Mouse (Mus musculus): Measurements from ENCODE around the gene Adgrl3.

The Adgrl3 gene

DNA sequence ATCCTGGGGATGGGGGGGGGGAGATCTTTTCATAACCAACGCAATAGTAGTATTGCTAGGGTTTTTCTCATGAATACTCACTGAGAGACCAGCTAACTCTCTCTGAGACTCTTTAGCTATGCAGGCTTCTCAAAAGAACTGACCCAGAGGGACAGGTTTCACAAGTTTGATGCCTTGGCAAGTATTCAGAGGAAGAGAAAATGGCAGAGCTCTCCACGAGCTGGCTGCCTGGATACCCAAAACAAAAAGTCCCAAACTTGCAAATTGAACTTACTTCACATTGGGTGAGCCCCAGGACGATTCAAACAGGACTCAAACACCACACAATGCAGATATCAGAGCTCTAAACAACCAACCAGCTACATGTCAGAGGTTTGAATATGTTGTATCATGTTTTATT is 563.5 kb downstream of the Adgrl3 start:
- no peak for DNase-seq

DNA sequence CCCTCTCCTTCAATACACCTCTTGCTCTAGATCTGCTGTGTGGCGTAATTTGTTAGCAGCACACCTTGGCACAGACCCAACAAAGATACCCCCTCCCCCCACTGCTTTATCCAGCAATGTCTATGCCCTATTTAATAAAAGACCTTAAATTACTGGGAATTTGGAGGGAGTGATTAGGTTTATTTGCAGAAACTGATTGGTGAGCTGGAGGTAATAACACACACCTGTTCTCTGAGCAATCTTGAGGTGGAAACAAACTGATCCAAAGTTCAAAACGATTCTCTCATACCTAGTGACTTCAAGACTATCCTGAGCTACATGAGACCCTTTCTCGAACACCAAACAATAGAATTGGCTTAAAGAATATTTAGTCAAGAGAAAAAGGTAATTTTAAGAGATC is 565.0 kb downstream of the Adgrl3 start:
- DNase-seq = no peak

DNA sequence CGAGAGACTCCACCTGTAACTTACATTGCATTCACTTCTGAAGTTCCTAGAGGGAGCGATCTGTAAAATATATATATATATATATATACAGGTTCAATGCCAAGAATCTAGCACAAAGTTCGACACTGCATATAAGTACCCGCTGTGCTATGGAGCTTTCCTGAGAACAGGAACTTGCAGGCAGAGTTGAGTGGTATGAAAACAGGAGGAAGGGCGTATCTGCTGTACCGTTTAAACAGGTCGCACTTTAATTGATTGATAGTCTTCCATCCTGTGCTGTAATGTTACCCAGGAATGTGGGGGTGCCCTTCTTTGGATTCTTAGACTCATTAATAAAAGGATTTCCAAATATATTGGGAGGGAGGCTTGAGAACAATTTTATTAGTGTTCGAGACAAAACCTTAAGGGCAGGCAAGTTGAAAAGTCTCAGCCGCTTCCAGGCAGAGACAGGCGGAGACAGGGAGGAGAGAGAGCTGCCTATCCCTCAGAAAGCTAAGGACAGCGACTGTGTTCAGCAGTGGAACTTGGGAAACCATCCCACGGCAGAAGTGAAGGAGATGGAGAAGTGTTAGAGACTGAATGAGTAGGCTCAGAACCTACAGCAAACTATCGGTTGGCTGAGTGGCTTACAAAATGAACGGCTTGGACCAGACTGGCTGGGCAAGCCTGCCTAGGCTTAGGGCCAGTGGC is 570.2 kb downstream of the Adgrl3 start:
- DNase-seq = no peak

DNA sequence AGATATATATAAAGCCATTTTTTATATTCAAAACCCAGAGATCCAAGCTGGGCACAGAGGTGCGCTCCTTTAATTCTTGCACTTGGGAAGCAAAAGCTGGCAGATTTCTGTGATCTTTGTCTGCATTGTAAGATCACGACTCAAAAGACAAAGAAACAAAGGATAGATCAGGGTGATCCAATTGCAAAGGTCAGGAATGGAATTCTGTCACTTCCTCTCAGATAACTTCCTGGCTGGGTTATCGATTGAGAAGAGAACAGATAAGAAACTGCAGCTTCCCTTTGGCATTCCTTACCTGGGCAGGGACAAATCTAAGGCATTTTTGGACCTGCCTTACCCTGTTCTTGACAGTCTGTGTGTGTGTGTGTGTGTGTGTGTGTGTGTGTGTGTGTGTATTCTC is 571.5 kb downstream of the Adgrl3 start:
- no peak for DNase-seq

DNA sequence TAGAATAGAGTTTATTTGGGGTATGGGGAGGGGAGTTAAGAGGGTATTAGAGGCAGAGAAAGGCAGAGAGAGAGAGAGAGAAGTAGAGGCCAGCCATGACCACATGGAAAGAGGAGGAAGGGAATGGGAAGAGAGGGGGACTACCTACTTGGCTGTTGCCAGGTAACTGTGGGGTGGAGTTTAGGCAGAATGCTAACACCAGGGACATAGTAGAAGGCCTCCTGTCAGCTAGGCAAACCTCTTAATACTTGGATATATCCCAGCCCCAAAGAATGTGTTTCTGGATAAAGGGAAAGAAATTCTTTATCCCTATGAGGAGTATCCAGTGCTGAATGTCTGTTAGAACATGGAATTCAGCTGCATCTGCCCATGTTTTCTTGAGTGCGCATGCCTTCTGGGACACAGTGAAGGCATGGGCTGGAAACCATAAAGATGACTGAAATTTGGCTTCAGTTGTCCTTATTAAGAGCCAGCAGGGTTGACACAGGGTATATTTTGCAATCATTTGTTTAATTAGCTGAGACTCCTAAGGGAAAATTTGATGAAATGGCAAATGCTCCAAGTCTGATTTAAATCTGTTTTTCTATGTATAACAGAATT is 573.6 kb downstream of the Adgrl3 start:
- DNase-seq = no peak

DNA sequence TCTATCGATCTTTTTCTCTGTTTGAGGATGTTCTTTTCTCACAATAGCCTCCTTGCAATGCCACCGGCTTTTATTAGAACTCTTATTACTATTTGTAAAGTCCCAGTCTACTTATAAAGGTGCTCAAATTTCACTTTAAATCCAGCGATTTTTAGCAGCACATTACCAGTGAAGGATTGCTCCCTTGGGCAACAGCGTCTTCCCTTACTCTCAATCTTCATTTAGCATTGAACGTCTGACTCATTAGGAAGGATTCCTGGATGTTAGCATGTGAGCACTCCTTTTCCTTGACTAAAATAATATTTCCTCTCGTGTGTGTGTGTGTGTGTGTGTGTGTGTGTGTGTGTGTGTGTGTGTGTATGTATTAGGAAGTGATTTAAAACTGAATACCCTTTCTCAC is 578.1 kb downstream of the Adgrl3 start:
- DNase-seq = no peak

DNA sequence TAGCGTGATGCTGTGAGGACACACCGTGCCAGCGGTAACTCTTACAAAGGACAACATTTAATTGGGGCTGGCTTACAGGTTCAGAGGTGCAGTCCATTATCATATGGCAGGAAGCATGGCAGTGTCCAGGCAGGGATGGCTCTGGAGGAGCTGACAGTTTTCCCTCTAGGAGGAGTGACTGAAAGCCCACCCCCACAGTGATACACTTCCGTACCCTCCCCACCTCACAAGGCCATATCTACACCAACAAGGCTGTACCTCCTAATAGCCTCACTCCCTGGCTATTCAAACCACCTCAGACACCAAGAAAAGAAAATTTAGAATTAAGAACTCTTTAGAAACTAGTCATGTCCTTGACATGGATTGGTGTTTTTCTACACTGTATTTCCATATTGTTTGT is 583.0 kb downstream of the Adgrl3 start:
- no peak for DNase-seq

DNA sequence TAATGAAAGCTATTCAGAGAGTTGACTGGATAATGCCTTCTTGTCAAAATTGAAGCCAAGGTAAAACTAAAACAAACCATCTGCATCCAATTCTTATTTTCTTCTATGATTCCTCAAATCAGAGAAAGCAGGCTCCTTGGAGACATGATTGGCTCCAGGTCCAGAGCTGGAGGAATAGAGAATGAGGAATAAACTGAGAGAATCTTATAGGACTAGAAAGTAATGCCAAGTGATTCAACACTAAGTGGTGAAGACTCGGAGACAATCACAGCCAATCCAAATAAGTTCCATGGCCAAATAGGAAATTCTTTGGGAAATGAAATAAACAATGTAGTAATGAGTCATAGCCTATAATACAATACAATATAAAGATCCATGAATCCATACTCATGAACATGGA is 585.7 kb downstream of the Adgrl3 start:
- no peak for DNase-seq

DNA sequence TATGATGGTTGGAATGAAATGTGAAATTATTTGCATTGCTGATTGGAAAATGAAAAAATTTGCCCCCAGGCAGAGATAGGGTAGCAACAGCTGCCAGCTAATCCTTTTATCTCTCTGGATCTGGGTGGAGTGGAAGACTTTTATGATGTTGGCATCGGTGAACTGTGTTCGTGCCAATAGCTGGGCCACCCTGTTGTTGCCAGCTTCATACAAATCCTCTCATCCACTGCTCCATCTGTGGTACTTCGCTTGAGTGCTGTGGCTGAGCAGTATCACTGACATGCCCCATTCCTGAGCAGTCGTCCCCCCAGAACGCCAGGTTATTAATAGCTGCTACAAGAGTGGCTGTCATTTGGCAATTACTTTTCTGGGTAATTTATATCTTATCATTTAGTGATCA is 590.3 kb downstream of the Adgrl3 start:
- DNase-seq = peak; percentile 18 to 32

DNA sequence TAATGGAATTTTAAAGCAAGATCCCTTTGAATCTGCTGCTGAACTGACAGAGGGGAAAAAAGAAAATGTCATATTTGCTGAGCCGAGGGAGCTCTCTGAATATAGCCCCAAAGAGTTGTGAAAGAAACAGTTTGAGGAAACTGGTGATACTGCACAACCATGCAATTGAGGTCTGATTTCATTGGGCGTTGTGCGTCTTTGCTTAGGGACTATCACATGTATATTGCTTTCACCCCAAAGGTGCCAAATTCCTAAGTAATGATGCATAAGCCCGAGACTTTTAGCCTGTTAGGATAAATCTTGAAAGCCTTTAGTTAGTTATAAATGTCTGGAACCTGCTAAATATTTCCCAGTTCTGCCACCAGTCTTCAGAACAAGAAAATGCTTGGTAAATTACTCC is 594.7 kb downstream of the Adgrl3 start:
- DNase-seq = no peak

DNA sequence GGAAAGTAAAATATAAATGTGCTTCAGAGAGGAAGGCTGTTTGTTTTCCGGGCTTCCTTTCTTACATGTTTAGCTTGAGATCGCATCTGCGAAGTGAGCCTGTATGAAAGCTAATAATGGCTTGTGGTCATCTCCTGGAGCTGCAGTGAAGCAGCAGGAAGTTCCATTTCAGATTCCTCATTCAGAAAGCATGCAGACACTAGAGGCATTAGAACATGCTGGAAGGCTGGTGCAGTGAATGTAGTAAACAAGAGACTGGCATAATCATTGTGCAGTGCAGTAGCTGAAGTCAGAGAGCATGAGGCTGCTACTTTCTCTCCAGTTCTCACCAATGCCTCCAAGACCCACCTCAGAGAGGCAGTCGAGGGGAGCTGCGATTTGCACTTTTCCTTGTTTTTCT is 601.2 kb downstream of the Adgrl3 start:
- DNase-seq = no peak

DNA sequence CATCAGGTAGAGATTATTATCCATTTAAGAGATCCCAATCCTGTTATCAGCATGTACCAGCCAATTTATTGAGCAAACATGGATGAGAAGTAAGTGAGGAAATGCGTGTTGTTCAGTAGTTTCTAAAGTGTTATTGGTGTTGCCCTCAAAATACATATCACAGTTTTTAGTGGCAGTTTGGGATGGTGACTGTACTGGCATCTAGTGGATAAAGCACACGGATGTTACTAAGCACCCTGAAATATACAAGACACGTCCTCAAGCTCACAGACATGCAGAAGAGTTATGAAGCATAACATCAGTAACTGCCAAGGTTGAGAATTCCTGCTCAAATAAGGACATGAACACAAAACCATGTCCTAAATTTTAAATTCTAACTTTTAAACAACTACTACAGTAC is 601.8 kb downstream of the Adgrl3 start:
- no peak for DNase-seq

DNA sequence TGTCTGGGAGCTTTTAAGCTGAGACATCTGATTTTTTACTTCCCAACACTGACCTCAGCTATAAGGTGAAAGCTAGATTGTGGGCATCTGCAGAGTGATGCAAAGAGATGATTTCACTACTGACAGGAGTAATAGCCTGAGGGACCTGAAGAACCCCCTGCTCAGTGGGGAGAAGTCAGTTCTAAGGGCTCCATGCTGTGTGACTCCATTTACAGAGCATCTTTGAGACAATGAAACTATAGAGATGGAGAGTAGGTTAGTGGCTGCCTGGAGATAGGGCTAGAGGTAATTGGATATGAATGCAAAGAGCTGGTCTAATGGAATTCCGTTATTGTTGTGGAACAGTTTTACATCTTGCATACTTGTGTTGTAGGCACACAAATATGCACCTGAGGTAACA is 603.9 kb downstream of the Adgrl3 start:
- DNase-seq = no peak

DNA sequence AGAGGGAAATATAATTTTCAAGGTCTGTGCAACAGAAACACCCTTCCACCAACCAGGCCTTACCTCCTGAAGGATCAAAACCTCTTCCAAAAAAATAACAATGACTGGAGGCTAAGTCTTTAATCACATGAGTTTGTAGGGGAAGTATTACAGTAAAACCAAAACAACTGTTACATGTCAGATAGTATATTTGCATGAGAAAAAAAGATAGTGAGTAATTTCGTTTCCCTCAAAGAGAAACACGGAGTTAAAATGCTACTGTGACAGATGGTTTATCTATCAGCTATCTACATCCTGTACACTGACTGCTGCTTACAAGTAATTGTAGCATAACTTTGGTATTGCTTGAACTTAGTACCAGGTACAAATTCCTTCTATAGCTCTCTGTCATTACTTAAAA is 616.2 kb downstream of the Adgrl3 start:
- no peak for DNase-seq

DNA sequence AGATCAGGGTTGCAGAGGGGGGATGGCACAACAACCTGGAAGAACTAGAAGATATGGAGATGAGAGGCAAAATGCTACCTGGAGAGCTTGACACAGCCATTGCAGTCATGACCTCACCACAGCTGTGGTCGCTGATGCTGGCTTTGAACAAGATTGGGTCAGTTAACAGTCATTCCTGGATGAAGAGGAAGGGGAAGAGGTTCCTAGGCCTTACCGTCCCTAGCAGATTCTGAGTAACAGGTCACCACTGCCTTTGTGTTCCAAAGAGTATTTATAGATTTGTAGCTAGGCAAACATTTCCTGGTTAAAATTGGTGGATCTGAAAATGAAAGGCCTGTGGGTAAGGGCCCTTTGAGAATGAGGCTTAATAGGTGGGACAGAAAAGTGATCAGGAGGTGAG is 618.5 kb downstream of the Adgrl3 start:
- no peak for DNase-seq

DNA sequence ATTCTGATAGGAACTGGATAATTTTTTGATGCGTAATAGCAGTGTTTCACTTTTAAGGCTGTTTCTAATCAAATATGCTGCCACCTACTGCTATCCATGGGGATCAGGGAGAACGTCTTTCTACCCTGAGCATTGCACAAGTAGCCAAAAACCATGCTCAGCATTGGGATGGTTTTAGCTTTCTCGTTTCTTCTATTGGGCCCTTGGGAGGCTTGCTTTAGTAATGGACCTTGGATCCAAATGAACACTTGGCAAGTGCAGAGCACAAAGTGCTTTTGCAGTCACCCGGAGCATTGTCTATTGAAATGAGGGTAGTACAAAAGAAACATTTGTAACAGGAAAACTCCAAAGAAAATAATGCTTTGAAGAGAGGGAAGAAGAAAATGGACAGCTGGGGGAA is 620.2 kb downstream of the Adgrl3 start:
- no peak for DNase-seq

DNA sequence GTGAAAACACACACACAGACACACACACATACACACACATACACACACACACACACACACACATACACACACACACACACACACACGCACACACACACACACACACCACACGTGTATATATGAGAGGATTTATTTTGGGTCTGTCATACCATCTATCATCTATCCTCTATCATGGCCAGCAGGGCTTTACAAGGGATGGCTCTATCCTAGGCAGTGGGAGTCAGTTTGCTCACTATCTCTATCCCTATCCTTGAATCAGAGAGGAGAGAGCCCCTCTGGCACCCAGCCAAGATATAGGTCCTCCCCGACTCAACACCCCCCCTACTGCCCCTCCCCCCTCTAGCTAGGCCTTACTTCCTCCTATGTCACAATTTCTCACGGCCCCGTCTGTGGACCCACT is 625.6 kb downstream of the Adgrl3 start:
- DNase-seq = no peak

DNA sequence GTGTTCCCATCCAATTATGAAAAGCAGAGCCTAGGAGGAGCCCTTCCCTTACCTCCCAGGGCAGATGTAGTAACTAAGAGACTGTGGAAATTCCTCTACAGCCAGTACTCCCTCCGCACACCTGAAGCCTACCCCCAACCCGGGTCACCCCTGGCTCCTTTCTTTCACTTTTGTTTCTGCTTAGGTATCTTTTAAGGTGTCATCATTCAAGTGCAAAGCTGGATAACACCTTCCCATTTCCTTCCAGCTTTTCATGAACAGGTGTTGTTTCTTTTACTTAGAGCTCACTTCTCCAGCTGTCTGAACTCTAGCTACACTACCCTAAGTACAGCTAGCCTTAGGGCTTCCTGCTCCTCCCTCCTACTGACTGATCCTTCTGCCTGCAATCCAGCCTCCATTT is 634.0 kb downstream of the Adgrl3 start:
- DNase-seq = no peak

DNA sequence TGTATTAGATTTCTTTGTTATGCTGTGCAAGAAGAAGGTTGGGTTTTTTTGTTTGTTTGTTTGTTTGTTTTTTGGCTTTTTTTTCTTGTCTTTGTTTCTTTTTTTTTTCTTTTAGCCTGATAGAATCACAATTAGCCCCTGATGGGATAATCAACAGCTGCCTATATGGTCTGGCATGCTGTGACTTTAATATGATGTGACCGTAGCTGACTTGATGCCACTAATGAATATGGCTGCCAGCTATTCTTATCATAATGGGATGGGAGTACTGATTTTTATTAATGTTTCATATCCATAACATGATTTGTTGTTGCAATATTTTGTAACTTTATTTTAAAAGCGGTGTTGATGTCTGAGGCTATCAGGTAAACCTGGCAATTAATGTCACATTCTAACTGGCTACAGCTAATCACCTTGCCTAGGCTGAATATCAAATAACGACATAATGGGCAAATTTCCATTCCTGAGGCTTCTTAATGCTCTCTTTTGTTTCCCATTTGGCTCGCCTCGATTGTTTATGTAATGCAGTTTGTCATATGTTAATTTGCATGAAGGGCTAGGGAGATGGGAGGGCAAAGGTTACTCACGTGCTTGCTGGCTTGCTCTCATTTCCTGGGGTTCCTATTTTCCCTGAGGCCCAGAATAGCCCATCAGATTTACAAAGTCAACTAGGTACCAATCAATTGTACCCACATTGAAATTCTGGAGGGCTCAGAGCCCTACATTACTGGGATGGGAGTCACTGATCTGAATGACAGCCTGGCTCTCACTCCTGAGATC is 641.9 kb downstream of the Adgrl3 start:
- no peak for DNase-seq

DNA sequence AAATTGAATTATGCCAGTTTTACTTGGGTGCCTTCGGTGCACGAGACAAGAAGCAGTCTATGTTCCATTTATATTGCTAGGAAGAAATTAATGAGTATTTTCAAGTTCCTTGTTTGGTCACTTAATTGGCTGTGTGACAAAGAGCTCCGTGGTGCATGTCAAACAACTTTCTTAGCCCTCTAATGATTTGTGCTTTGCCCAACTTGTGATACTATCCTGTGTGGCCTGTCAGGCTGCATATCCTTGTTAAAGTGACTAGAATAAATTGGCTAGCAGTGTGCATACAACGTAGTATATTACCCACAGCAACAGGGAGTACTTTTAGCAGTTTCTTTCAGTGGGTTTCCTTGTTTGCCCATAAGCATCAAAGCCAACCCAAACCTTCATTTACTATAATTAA is 651.1 kb downstream of the Adgrl3 start:
- no peak for DNase-seq

DNA sequence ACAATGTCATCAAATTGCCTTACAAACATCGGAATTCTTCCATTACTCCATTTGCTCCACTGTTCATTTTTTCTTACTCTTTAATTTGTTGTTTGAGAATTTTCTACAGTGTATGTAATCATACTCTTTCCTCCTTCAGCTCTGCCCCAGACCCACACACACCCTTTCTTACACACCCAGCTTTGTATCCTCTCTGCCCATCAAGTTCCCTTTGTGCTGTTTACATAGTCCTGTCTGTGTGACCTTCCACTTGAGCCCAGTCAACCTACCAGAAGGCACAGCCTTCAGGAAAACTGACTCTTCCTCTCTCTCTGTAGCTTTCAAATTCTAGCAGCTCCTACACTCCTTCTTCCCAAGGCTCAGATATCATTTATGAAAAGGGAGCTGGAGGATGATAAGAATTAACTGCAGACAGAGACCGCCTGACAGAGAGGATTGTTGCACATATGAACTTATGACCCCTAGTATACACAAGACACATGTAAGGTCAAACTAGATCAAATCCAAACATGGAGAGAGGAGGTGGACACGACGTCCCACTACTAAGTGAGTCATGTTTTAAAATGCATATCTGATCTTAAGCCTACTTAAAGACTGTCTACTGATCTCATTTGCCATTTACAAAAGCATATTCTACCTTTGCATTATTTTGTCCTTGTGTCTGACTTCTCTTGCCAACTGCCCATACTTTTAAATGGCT is 654.5 kb downstream of the Adgrl3 start:
- no peak for DNase-seq

DNA sequence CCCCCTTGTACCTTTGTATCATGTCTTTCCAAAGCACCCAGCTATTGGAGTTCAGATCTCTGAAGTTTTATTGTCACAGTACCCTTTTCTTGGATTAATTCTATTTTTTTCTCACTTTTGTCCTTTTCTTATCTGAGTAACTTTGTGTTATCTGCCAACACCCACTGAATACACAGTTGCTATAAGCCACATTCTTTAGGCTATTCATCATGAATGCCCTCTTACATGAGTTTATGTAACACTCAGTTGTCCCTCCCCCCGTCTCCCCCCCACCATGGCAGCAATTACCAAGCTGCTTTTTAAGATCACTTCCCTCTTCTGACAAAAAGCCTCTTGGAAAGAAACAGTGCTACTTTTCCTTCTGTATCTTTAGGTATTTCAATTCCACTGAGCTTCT is 655.0 kb downstream of the Adgrl3 start:
- DNase-seq = no peak

DNA sequence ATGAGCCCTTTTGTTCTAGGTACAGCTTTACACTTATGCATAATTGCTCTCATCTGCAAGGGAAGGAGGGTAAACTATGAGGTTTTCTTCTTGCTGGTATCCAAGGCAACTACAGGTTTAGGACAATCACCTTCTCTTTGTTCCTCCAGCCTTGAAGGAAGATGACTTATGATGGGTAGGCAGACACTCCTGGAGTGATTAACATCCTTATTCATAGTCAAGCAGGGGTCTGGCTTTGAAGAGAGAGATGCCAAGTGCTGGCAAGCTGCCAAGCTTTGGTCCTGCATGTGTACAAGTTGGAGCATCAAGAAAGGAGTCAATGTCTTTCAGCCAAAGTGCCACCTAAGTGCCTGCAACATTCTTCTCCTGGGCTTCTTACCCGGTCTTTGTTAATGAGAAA is 657.0 kb downstream of the Adgrl3 start:
- peak in 1 of 2 experiments; percentile 9 for DNase-seq

DNA sequence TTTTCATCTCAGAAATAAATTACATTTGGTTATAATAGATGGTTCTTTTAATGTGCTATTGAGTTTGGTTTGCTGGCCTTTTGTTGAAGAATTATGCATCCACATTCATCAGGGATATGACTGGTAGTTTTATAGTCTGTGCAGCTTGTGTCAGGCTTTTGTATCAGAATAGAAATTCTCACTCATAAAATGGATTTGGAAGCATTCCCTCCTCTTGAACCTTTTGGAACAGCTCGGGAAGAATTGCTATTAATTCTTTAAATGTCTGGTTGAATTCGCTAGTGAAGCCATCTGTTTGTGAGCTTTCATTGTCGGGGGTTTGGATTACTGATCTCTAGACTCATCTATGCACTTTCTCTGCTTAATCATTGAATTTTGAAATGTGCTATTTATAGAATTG is 666.3 kb downstream of the Adgrl3 start:
- DNase-seq = no peak

Data from cerebellum, postnatal 36 days (tissue).